Mouse (Mus musculus): ENCODE measurements at regions not wholly inside any gene's neighbourhood (a gene's known extent, or its start where the extent isn't known, plus 50 kb on each side); places are given as distances from the start of the nearest gene placed in this dataset.

- Histone ChIP-seq H3K4me3 (replicated peaks; ENCODE audit: extremely low read depth, low read depth, low read length) (no peak overlapping the region), H3K4me1 (ENCODE audit: control insufficient read depth, insufficient read depth, low read length) (peaks cover 3% of the 10 kb centered on the region; the same call in 1 of the 2 replicates)
- DNase-seq, result peak; percentile 62
- 20% methylated on average over 22 of the region's 22 CpGs for WGBS
- TF ChIP-seq CTCF (IDR thresholded peaks at IDR 0.05; ENCODE audit: insufficient read depth, low read length), result no peak
- TF ChIP-seq POLR2A (IDR thresholded peaks at IDR 0.05; ENCODE audit: borderline replicate concordance, extremely low read depth, low read depth, low read length), result no peak
Observed at GRCm38 (mm10) chr15:59783782-59784555, 232.4 kb downstream of the 4933412E24Rik start.

- DNase-seq, result no peak
- TF ChIP-seq CTCF (IDR thresholded peaks at IDR 0.05; ENCODE audit: insufficient read depth, low read length), result no peak
- TF ChIP-seq POLR2A (IDR thresholded peaks at IDR 0.05; ENCODE audit: borderline replicate concordance, extremely low read depth, low read depth, low read length), result no peak
- Histone ChIP-seq H3K4me3 (replicated peaks; ENCODE audit: extremely low read depth, low read depth, low read length) (no peak overlapping the region), H3K4me1 (ENCODE audit: control insufficient read depth, insufficient read depth, low read length) (peaks cover 3% of the 10 kb centered on the region; the same call in 1 of the 2 replicates)
- WGBS, result 16% methylated on average over 6 of the region's 6 CpGs
Observed at GRCm38 (mm10) chr15:59783393-59783781, 233.0 kb downstream of the 4933412E24Rik start.

GRCm38 (mm10) chr15:59780506-59780905 lies 235.9 kb downstream of the 4933412E24Rik start:
- 68% methylated on average over 1 of the region's 1 CpGs for WGBS
- H3K4me3 ChIP-seq (replicated peaks; ENCODE audit: extremely low read depth, low read depth, low read length), result no peak overlapping the region
- no peak for DNase-seq
- TF ChIP-seq POLR2A (IDR thresholded peaks at IDR 0.05; ENCODE audit: borderline replicate concordance, extremely low read depth, low read depth, low read length) (no peak), CTCF (IDR thresholded peaks at IDR 0.05; ENCODE audit: insufficient read depth, low read length) (no peak)
- peaks cover 4% of the 10 kb centered on the region; the same call in 1 of the 2 replicates for H3K4me1 ChIP-seq (ENCODE audit: control insufficient read depth, insufficient read depth, low read length)

- no peak for TF ChIP-seq POLR2A (IDR thresholded peaks at IDR 0.05; ENCODE audit: borderline replicate concordance, extremely low read depth, low read depth, low read length)
- TF ChIP-seq CTCF (IDR thresholded peaks at IDR 0.05; ENCODE audit: insufficient read depth, low read length), result no peak
- peak; percentile 29 for DNase-seq
- 67% methylated on average over 13 of the region's 13 CpGs for WGBS
Observed at GRCm38 (mm10) chr15:59777307-59777871, 239.0 kb downstream of the 4933412E24Rik start.

GRCm38 (mm10) chr15:59775781-59776180 lies 240.6 kb downstream of the 4933412E24Rik start:
- no peak for TF ChIP-seq CTCF (IDR thresholded peaks at IDR 0.05; ENCODE audit: insufficient read depth, low read length)
- no peak for TF ChIP-seq POLR2A (IDR thresholded peaks at IDR 0.05; ENCODE audit: borderline replicate concordance, extremely low read depth, low read depth, low read length)
- no peak for DNase-seq
- WGBS, result 70% methylated on average over 3 of the region's 3 CpGs
- 0 out of 2 replicates have a peak, but pooled peaks cover 2% of the 10 kb centered on the region for H3K4me1 ChIP-seq (ENCODE audit: control insufficient read depth, insufficient read depth, low read length)
- H3K4me3 ChIP-seq (replicated peaks; ENCODE audit: extremely low read depth, low read depth, low read length), result no peak overlapping the region

More at GRCm38 (mm10) chr15:59777307-59777871, 239.0 kb downstream of the 4933412E24Rik start:
- Histone ChIP-seq H3K4me1 (ENCODE audit: control insufficient read depth, insufficient read depth, low read length) (0 out of 2 replicates have a peak, but pooled peaks cover 2% of the 10 kb centered on the region), H3K4me3 (replicated peaks; ENCODE audit: extremely low read depth, low read depth, low read length) (no peak overlapping the region)

GRCm38 (mm10) chr15:59773983-59774382 lies 242.4 kb downstream of the 4933412E24Rik start:
- DNase-seq, result no peak
- TF ChIP-seq POLR2A (IDR thresholded peaks at IDR 0.05; ENCODE audit: borderline replicate concordance, extremely low read depth, low read depth, low read length) (no peak), CTCF (IDR thresholded peaks at IDR 0.05; ENCODE audit: insufficient read depth, low read length) (no peak)
- 0 out of 2 replicates have a peak, but pooled peaks cover 2% of the 10 kb centered on the region for H3K4me1 ChIP-seq (ENCODE audit: control insufficient read depth, insufficient read depth, low read length)
- H3K4me3 ChIP-seq (replicated peaks; ENCODE audit: extremely low read depth, low read depth, low read length), result no peak overlapping the region
- WGBS, result 75% methylated on average over 2 of the region's 2 CpGs

- TF ChIP-seq CTCF (IDR thresholded peaks at IDR 0.05; ENCODE audit: insufficient read depth, low read length) (no peak), POLR2A (IDR thresholded peaks at IDR 0.05; ENCODE audit: borderline replicate concordance, extremely low read depth, low read depth, low read length) (no peak)
- Histone ChIP-seq H3K4me3 (replicated peaks; ENCODE audit: extremely low read depth, low read depth, low read length) (no peak overlapping the region), H3K4me1 (ENCODE audit: control insufficient read depth, insufficient read depth, low read length) (0 out of 2 replicates have a peak, but pooled peaks cover 2% of the 10 kb centered on the region)
- no peak for DNase-seq
- 80% methylated on average over 2 of the region's 2 CpGs for WGBS
Observed at GRCm38 (mm10) chr15:59772595-59772994, 243.8 kb downstream of the 4933412E24Rik start.

GRCm38 (mm10) chr15:59762061-59762460 lies 254.4 kb downstream of the 4933412E24Rik start:
- Histone ChIP-seq H3K4me3 (replicated peaks; ENCODE audit: extremely low read depth, low read depth, low read length) (no peak overlapping the region), H3K4me1 (ENCODE audit: control insufficient read depth, insufficient read depth, low read length) (no peaks in the 10 kb centered on the region; the same call in 1 of the 2 replicates)
- 86% methylated on average over 6 of the region's 6 CpGs for WGBS
- TF ChIP-seq CTCF (IDR thresholded peaks at IDR 0.05; ENCODE audit: insufficient read depth, low read length), result no peak
- TF ChIP-seq POLR2A (IDR thresholded peaks at IDR 0.05; ENCODE audit: borderline replicate concordance, extremely low read depth, low read depth, low read length), result no peak
- DNase-seq, result no peak

GRCm38 (mm10) chr15:59760490-59760889 lies 255.9 kb downstream of the 4933412E24Rik start:
- TF ChIP-seq CTCF (IDR thresholded peaks at IDR 0.05; ENCODE audit: insufficient read depth, low read length) (no peak), POLR2A (IDR thresholded peaks at IDR 0.05; ENCODE audit: borderline replicate concordance, extremely low read depth, low read depth, low read length) (no peak)
- no peak for DNase-seq
- H3K4me1 ChIP-seq (ENCODE audit: control insufficient read depth, insufficient read depth, low read length), result no peaks in the 10 kb centered on the region; the same call in 1 of the 2 replicates
- 88% methylated on average over 5 of the region's 5 CpGs for WGBS
- H3K4me3 ChIP-seq (replicated peaks; ENCODE audit: extremely low read depth, low read depth, low read length), result no peak overlapping the region

Data from lung, adult 2 months (tissue).